Mouse (Mus musculus): ENCODE results near the gene Gm42878.
A peak's percentile ranks its signal among the peaks of the same experiment; 100 is the strongest.

The Gm42878 gene

DNA sequence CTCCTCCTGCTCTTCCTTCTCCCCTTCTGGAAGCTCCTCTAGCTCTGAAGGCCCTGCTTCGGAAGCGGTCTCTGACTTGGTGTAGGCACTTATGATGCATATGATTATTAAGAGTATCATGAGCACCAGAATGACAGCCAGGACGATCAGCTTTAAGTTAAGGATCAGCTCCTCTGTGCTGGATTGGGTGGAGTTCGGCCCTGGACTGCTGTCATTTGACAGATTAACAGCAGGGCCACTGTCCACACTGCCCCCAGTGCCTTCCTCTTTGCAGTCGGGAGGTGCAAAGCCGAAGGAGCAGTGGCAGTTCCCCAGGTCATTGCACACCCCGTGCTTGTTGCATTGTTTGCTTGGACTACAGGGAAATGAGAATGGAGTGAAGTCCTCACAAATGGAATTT lies 44.6 kb downstream of the Gm42878 start:
- no peak for DNase-seq (ENCODE audit: low read depth, low spot score)

DNA sequence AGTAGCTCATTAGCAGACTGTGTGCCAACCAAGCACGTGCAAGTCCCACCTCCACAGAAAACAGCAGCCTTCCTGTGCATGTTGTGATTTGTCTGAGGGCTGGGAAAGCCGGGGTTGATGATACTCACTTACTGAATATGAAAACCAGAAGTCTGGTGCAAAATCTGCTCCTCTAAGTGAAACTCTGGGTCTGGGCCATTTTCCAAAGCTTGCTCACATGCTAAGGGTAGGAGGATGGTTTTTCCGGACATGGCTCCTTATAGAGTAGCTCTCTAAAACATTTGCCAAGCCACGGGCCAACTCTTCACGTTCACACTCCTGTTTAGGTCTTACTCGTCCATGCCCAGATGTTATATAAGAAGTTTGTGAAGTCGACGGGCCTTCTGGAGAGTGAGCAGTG lies 52.0 kb downstream of the Gm42878 start:
- no peak for DNase-seq (ENCODE audit: low read depth, low spot score)

DNA sequence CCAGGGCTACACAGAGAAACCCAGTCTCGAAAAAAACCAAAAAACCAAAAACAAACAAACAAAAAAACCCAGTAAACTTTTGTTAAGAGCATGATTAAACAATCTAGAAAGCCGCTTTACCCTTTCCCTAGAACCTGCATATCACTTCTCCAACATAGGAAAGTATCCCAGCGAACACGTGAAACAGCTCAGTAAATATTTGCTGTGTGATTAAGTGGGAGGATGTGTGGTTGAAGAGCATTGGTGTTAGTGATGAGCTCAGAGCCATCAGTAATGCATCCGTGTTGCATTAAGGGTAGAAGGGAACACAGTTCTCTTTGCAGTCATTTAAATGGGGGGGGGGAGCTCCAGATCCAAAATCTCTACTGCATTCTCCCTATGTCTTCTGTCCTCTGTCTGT lies 60.5 kb downstream of the Gm42878 start:
- DNase-seq (ENCODE audit: low read depth, low spot score) = no peak

DNA sequence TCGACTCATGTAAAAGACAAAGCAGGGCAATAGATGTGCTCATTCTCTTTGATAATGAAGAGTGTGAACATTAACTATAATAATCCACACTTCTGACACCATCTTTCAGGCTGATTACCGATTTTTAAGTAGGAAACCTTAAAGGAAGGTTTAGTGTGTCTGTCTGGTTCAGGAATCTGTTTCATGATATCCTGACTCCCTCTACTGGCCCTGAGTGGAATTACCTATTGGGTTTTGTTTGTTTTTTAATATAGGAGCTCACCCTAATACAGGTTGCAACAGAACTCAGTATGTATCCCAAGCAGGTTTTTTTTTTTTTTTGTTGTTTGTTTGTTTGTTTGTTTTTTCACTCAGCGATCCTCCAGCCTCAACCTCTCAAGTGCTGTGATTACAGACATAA lies 67.6 kb downstream of the Gm42878 start:
- DNase-seq (ENCODE audit: low read depth, low spot score) = peak; percentile 51

DNA sequence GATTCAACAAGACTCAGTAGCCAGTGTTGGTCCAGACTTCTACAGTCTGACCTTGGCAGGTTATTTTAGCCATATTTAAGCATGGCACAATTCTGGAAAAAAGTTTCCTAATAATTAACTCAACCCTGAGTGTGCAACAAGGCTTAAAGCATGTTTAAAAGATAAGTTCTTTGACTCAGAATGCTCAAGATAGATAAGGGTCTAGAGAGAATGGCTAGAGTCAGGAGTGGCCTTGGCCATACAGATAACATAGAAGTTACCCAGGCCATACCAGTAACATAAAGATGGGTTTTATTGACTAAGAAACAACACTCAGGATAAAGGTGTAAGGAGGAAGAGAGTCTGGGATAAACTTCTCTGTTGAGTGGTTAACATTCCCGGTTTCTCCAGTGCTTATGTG lies 69.2 kb downstream of the Gm42878 start:
- DNase-seq (ENCODE audit: low read depth, low spot score) = no peak

DNA sequence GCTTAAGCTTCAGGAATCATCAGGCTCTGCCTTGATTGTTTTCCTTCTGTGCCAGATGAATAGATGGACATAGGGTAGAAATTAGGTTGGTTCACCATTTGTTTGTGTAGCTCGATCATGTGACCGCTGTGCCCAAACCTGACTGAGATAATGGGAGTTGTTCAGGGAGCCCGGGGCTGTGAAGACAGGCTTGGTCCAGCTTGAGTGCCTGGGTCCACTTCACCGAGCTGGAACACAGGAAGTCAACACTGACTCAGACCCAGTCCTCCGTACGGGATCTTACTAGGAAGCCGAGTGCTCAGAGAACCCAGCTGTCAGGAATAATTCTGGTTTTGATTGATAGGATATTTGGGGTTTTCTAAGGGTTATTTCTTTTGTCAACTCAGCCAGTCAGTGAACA lies 70.7 kb downstream of the Gm42878 start:
- DNase-seq (ENCODE audit: low read depth, low spot score) = no peak

DNA sequence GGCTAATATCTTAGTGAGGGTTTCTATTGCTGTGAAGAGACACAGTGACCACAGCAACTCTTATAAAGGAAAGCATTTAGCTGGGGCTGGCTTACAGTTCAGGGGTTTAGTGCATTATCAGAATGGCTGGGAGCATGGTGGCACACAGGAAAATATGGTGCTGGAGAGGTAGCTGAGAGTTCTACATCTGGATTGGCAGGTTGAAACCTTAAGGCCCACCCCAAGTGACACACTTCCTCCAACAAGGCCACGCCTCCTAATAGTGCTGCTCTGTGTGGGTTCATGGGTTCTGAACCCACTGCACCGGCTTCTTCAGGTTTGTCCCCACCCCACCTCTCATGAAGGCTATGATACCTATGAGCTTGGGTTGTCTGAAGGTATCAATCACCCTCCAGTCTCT lies 72.9 kb downstream of the Gm42878 start:
- no peak for DNase-seq (ENCODE audit: low read depth, low spot score)

DNA sequence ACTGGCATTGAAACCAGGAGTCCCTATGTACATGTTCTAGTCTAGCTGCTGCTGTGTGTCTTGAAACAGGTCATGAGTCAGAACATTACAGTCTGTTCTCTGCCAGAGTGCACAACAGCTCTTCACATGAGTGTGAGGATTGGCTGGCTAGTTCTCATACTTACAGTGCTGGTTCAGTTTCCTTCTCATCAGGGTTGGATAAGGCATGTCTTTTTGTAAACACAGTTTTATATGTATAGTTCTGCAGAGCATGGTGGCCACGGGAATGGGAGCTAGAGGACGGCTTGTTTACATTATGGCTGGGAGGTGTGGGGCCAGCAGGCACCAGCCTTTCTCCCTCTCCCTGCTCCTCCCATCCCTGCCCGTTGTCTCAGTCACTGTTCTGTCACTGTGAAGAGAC lies 75.7 kb downstream of the Gm42878 start:
- DNase-seq (ENCODE audit: low read depth, low spot score) = no peak
